Mouse (Mus musculus): ENCODE data around the gene Kdm5b.
A peak's percentile ranks its signal among the peaks of the same experiment; 100 is the strongest.
"Not testable (repeated sequence)": the region's sequence is repeated elsewhere in the genome, so short reads cannot be mapped to it uniquely, and the experiment has no call there.

Kdm5b gene

DNA sequence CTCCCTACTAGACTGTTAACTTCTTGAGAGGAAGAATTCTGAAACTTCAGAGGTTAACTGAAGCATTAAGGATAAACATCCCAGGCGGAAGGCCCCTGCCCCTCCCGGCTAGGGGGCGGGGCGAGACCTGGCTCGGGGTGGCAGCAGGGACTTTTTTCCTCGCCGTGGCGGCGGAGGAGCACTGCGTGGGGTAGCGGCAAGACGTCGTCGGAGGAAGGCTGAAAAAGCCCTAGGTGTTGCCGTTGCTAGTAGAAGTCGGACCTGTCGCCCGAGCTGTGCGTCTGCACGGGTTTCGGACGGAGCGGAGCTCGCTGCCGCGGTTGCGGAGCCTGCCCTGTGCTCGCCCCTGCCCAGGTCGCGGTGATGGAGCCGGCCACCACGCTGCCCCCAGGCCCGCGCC is at the start of gene Kdm5b:
Gene Kdm5b (plus strand): TSS at position 196 of the 400 bp plus-strand sequence.
- DNase-seq (ENCODE audit: low read depth, low spot score), result peak; percentile 51

DNA sequence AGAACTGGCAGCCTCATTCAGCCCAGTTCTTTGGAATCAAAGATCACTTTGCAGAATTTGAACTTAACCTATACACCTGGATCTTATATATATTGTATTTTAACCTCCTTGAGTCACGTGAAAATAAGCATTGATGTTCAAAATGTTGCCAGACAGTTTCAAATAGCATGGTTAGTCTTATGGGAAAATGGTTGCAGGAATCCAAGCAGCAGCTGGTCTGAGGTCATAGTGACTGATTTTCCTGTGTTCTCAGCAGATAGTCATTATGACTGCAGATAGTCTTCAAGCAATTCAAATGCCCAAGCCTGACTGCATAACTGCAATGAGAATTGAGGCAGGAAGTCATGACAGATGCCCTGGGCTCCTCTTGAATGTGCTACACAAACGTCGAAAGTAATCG is 47.8 kb upstream of the Kdm5b start:
- DNase-seq (ENCODE audit: low read depth, low spot score), result no peak

DNA sequence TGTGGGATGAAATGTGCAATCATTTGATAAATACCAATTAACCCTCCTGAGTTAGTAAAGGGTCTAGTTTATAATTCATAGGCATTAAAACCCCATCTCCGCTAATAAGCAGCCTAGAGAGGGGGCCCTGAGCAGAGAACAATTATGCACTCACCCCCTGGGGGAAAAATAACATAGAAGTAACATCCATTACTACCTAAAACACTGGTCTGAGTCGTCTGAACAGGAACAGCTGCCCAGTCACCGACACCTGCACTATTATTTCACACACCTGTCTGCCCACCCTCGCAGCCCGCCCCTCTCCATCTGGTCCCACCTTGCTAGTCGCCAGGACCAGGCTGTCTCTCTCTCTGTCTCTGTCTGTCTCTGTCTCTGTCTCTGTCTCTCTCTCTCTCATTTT is 47.4 kb upstream of the Kdm5b start:
- DNase-seq (ENCODE audit: low read depth, low spot score), result no peak

DNA sequence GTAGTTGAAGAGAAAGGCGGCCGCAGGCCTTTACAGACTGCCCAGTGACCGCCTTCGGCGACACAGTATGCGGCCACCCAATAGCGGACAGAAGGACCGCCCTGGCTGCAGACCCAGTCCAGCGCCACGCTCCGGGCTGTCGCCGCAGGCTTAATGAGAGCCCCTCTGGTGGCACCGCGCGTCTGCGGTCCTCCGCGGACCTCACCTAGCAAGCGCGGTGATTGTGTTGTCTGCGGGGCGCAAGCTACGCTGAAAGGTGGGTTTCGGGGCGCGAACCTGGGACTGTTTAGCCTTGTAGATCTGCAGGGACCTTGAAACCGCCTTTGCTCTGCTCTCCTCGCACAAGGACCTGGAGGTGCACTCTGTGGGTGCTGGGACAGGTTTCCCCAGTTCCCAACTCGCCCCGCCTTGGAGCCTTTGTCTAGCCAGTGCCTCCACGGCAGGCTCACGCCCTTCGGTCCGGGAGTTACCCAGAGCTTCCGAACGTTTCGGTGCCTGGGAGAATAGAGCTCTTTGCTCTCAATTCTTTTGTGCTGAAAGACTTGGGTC is 46.6 kb upstream of the Kdm5b start:
- DNase-seq (ENCODE audit: low read depth, low spot score), result no peak

DNA sequence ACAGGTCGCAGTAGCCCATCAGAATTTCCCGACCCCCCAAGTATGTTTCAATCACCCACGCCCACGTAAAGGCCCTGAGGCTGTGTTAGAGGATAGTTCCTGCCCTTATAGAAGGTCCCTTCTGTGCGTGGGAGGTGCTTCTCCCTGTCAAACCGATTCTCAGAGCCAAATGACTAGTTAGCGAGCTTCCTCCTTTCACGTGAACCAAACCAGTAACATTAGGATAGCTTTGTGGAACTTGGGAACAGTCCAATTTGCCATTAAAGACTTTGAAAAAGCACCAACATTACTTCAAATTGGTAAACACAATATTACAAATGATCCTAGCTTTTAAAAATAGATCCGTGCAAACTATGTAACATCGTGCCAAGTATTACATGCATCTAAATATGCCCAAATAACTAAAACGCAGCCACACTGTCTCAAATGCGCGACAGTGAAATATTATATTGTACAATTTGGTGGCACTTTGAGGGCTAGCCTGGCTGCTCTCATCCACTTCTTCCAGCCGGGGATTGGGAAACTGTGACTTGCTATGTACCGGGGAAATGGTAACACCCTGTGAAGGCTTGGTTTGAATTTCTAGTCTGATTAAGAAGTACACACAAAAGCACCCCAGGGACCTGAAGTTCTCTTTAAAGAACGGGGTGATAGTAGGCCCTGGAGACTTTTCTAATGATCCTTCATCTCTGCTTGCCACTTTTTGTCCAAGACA is 45.9 kb upstream of the Kdm5b start:
- no peak for DNase-seq (ENCODE audit: low read depth, low spot score)

DNA sequence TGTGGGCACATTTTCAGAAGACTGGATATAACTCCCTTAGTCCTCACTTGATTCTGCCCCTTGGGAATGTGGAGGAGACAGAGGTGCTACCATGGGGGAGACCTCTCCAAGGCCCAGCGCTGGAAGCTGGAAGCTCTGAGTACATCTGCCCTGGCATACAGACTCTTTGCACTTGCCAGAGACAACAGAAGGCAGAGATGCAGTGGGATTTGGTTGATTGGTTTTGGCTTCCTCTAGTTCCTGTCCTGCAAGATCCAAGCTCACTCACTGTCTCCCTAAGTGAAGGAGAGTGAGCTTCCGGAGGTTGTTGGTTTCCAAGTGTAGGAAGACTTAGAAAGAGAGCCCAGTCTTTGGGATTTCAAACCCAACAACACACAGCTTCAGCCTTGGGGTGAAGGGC is 44.1 kb upstream of the Kdm5b start:
- no peak for DNase-seq (ENCODE audit: low read depth, low spot score)

DNA sequence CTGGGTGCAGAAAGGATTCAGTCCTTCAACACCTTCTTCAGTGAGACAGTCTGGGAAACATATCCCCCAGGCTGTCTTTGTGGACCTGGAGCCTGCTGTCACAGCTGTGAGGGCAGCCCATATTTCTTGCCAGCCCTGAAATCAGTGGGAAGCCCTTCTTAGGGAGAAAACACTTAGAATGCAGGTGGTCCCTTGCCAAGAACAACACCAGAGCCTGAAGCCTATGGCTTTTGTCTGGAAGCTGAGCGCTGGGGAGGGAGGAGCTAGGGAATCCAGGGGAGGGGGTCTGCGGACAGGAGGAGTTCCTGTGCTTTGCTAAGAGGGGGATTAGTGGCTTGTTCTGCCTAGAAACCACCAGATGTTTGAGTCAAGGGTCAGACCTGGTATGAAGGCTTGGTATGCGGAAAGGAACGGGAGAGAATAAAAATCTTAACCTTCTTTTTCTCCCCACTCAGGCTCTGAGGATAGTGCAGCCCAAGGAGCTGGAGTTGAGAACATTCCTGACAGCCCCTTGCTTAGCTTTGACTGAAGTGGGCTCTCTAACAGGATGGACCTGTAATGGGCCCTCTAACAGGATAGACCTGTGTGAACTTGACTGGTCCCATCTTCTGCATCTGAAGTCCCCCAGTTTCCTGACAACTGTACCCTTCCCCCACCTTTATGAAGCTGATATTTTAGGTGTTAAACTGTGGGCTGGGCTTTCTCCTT is 43.3 kb upstream of the Kdm5b start:
- DNase-seq (ENCODE audit: low read depth, low spot score), result no peak

DNA sequence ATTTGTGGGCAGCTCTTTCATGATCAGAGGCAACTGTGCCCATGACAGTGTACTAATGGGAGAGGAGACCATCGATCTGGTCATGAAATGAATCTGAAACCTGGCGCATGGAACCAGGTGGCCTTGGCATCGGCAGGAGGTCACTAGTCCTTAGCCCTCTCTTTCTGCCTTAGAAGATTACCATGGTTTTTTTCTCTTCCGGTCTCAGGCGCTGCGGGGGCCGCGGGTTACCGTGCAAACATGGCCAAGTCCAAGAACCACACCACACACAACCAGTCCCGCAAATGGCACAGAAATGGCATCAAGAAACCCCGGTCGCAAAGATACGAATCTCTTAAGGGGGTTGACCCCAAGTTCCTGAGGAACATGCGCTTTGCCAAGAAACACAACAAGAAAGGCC is 42.1 kb upstream of the Kdm5b start:
- not testable (repeated sequence) for DNase-seq (ENCODE audit: low read depth, low spot score)

DNA sequence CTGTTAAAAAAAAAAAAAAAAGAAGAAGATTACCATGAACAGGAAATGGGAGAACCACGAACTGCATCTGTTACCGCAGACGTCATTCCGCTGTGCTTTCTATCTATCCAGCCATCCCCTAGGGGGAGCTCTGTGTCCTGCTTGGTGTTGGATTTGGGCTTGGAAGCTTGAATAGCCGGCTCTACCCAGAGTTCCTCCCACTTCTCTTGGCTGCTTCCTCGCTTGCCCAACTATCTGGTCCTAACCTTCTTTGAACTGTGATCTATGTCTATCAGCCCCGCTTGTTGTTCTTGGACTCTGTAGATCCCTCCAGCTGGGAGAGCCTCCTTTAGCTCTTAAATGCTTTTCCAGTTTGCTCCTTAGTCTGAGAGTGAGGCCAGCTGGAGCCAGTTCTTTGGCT is 41.3 kb upstream of the Kdm5b start:
- DNase-seq (ENCODE audit: low read depth, low spot score), result peak; percentile 22

DNA sequence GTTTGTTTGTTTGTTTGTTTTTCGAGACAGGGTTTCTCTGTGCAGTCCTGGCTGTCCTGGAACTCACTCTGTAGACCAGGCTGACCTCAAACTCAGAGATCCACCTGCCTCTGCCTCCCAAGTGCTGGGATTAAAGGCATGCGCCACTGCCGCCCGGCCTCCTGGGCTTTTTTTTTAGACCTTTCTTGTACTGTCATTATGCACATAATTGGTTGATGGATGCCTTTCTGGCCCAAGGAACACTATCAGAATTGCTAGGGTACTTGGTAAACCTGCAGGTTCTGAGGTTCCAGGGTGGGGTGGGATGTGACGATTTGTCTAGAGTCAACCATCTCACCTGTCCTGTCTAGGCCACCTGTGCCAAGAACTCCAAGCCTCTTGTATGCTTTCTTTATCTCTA is 40.8 kb upstream of the Kdm5b start:
- not testable (repeated sequence) for DNase-seq (ENCODE audit: low read depth, low spot score)

DNA sequence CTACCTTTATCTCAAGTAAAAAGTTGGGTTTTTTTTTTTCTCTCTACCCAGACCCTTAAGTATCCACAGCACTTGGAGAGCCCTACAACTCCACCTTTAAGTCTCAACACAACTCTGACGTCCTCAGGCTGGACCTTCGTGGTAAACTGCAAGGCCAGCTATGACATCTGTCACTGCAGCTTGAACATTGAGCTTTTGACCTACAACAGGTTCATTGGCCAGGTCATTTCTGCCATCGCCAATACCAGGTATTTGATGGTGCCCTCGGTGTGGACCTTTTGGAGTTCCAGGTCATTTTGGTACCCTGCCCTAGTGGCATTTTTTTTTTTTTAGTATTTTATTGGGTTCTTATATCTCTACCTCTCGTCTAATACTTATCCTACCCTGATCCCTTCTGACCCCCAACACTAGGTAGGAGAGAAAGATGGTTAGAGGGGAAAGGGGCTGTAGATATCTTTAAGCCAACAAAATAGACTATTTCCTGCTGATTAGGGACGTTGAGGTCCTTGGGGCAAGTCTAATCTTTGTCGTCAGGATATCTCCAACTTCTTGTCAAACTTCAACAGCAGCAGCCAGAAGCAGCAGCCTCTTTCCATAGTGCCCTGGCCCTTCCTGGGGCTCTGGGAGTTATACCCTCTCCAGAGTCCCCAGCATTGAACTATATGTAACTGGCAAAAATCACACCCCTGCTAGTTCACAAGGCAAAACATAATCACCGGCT is 39.8 kb upstream of the Kdm5b start:
- DNase-seq (ENCODE audit: low read depth, low spot score), result no peak

DNA sequence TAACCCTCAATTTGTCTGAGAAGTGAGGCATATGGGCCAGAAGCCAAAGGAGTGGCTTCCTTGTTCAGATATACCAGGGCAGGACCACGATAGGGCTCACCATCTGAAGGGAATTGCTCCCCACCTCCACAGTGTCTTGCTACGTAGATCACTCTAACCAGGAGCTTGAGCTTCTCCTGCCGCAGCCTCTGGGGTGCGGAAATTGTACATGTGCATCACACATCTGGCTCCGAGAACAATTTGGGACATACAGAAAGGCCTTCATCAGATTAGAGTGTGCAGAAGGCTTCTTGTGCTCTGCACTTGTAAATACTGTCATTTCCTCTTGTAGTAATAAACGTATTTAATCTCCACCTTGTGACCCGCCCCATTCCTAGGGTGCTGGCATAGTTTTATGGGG is 38.8 kb upstream of the Kdm5b start:
- no peak for DNase-seq (ENCODE audit: low read depth, low spot score)

DNA sequence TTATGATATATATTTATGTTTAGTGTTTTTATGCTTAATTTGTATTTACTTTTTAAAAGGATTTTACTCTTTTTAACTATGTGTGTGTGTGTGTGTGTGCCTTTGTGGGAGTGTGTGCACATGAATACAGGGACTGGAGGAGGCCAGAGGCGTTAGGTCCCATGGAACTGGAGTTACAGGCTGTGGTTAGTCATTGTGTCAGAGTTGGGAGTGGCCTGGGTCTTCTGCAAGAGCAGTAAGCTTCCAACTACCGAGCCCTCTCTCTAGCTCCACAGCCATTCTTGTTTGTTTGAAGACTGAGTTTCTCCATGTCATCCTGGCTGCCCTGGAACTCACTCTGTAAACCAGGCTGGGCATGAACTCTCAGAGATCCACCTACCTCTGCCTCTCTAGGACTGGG is 37.6 kb upstream of the Kdm5b start:
- no peak for DNase-seq (ENCODE audit: low read depth, low spot score)

DNA sequence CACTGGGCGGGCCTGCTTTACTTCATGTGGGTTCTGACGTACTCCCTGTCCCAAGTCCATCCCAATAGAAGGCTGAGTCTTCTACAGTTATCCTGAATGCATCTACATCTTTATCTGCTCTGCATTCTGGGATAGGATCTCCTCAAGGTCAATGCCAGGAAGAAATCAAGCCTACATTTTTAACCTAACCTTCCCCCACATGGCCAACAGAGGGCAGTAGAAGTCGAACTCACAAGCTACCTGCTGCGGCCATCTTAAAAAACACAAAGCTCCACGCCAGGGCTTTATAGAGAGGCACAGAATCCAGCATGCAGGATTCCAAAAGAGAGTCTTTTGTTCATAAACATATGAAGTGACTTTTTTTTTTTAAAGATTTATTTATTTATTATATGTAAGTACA is 35.5 kb upstream of the Kdm5b start:
- DNase-seq (ENCODE audit: low read depth, low spot score), result no peak

DNA sequence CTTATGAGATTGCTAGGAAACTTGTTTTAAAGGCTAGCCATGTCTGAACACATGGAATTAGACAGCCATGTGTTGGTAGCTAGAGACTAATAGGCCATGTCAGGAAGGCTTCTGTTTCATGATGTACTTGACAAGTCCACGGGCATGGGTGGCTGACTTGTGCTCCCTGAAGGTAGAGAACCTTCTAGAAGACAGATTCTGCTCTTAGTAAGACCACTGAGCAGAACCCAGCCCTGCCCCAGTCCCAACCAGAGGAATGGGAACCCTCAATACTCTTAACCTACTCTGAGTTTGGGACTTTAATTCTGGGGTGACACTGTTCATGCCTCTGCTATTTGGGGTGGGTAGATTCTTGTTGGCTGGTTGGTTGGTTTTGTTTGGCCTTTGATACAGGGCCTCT is 35.0 kb upstream of the Kdm5b start:
- DNase-seq (ENCODE audit: low read depth, low spot score), result no peak

DNA sequence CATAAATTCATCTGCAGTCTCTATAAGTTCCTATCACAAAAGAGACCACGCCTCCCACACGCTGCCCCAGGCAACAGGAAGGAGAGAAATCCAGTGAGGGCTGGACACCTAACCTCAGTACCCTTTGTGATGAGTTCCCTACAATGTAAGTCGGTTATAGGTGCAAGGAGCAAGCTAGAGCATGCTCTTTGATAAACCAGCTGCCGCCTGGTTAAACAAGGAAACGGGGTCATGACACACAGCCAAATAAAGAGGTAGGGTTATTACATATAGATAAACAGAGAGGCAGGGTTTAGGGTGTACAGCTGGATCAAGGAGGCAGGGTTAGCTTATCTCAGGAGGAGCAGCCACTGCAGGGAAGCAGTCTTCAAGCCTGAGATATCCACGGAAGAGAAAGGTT is 33.2 kb upstream of the Kdm5b start:
- DNase-seq (ENCODE audit: low read depth, low spot score), result no peak

DNA sequence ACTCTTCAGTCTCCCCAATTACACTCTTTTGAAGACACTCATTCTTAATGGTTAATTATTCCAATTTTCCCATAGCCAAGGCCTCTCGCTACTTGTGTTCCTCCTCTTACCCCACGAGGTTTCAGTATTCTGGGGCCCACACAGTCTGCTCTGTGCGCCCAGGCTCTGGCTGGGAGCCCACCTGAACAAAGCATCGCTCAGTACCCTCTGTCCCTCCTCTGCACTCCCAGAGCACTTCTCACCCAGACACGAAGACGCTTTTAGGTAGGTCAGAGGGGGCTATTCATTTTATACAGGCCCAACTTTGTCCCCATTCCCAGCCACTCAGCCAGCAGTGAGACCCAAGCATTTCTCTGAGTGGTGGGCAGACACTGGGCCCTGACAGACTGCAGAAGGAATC is 29.4 kb upstream of the Kdm5b start:
- peak; percentile 12 for DNase-seq (ENCODE audit: low read depth, low spot score)

DNA sequence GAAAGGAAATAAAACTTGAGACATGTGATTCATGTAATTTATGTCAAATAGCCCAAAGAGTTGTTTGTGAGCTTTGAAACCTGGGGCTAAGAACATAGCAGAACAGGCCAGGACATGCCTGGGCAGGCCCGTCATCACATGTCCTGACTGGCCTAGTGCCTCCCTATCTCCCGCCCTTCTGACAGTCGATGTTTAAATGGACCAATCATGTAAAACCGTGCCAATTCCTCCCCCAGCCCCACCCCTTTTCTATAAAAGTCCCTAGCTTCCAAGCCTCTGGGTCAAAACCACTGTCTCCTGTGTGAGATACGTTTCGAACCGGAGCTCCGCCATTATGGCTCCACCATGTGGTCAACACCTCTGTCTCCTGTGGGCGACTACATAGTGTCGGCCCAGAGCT is 26.3 kb upstream of the Kdm5b start:
- DNase-seq (ENCODE audit: low read depth, low spot score), result not testable (repeated sequence)

DNA sequence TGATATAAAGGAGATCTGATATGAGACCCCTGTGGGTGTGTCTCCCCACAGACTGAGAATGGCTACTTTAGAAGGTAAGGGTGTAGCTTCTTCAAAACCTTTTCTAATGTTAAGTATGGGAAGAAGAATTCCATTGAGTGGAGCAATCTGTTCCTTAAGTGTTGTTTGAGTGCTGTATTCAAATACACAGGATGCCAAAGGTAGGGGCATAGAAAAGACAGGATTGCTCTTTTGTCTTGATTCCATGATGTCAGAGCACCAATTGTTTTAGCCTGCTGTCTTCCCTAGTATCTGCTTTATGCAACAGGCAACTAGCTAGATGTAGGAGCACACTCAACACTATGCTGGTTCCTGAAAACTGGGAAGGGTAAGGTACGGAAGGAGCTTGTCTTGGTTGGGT is 24.9 kb upstream of the Kdm5b start:
- no peak for DNase-seq (ENCODE audit: low read depth, low spot score)

DNA sequence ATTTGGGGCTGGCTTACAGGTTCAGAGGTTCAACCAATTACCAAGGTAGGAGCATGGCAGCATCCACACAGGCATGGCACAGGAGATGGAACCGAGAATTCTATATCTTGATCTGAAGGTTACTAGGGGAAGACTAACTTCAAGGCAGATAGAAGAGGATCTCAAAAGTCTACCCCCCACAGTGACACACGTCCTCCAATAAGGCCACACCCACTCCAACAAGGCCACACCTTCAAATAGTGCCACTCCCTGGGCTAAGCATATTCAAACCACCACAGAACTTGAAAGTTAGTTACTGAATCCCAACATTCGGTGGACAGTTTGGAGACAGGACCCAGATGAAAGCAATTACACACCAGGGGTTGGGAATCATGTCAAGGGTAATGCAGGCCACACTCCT is 24.5 kb upstream of the Kdm5b start:
- no peak for DNase-seq (ENCODE audit: low read depth, low spot score)

DNA sequence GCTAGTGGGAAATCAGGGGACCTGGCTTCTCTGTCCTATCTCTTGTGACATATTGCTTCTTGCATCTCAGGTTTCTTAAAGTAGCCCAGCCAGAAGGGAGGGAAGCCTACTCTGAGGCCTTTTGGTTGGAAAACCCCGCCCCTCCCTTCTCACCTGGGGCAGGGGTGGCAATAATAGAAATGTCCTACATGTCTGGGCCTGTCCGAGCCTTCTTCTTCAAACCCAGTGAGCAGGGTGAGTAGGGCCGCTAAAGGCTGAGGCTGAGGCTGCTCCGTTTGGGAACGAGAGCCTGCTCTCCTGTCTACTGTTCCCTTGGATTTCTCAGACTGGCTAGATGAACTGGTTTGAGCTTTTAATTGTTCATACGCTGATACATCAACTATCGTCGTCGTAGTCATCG is 19.4 kb upstream of the Kdm5b start:
- no peak for DNase-seq (ENCODE audit: low read depth, low spot score)

DNA sequence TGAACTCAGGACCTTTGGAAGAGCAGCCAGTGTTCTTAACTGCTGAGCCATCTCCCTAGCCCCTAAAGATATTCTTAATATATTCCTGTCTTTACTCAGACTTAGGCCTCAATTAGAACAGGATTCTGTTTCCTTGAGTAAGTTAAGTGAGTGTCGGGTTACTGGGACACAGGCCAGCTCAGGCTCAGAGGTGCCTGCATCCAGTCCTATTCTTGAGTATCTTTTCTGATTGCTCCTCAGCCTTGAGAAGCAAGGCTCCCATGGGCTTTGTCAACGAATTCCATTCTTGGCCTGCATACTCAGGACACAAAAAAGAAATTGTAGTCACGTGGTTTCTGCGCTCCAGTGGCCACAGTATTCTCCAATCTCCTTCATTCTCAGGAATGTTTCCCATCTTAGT is 11.7 kb upstream of the Kdm5b start:
- DNase-seq (ENCODE audit: low read depth, low spot score), result no peak

Data from brain, embryonic 18.5 days (tissue).